Mouse (Mus musculus) left cerebral cortex, adult 18-20 months (tissue): ENCODE measurements around the gene Poc1b. TPM values are rescaled to one million over a fixed set of nuclear protein-coding genes. Genes with fewer than 3 reads are reported as not detected.
"Not testable (repeated sequence)": the region's sequence is repeated elsewhere in the genome, so short reads cannot be mapped to it uniquely, and the experiment has no call there.

ENCODE experiments used
- DNase-seq, 2 experiments: peaks; one replicate each; pipeline ENCODE4 v3.0.0; 2021 to 2022; ENCODE audit warnings: low spot score in 2 of 2, mixed read lengths in 1 of 2
- total RNA-seq, 2 experiments: library from RNA; stranded (reverse); gene quantifications; 2 replicates each; pipeline ENCODE4 v1.2.3; 2021

Poc1b gene
- total RNA-seq, 2 experiments from 2014 or later: 6.5 to 7.1 TPM

GRCm38 (mm10) chr10:99154635-99155034, 47.8 kb downstream of the Poc1b start:
- no peak for DNase-seq

GRCm38 (mm10) chr10:99156808-99157207, 50.0 kb downstream of the Poc1b start:
- no peak for DNase-seq

GRCm38 (mm10) chr10:99157697-99158096, 50.9 kb downstream of the Poc1b start:
- not testable (repeated sequence) for DNase-seq

- peak in 1 of 2 experiments; percentile 36 for DNase-seq
Measured at GRCm38 (mm10) chr10:99161987-99162582, 55.2 kb downstream of the Poc1b start.

GRCm38 (mm10) chr10:99163002-99163401, 56.2 kb downstream of the Poc1b start:
- no peak for DNase-seq

- DNase-seq: peak; percentile 43 to 45
Measured at GRCm38 (mm10) chr10:99164871-99165477, 58.1 kb downstream of the Poc1b start.

GRCm38 (mm10) chr10:99165751-99166282, 59.0 kb downstream of the Poc1b start:
- no peak for DNase-seq

GRCm38 (mm10) chr10:99166392-99166791, 59.6 kb downstream of the Poc1b start:
- peak in 1 of 2 experiments; percentile 44 for DNase-seq

- no peak for DNase-seq
Measured at GRCm38 (mm10) chr10:99168404-99168803, 61.6 kb downstream of the Poc1b start.

- no peak for DNase-seq
Measured at GRCm38 (mm10) chr10:99168840-99169764, 62.3 kb downstream of the Poc1b start.

GRCm38 (mm10) chr10:99169765-99170129, 62.9 kb downstream of the Poc1b start:
- DNase-seq: peak; percentile 36 to 42

- DNase-seq: peak in 1 of 2 experiments; percentile 50
Measured at GRCm38 (mm10) chr10:99171961-99172497, 65.2 kb downstream of the Poc1b start.

- no peak for DNase-seq
Measured at GRCm38 (mm10) chr10:99172906-99173507, 66.2 kb downstream of the Poc1b start.

GRCm38 (mm10) chr10:99176911-99177310, 70.1 kb downstream of the Poc1b start:
- no peak for DNase-seq

GRCm38 (mm10) chr10:99178118-99178517, 71.3 kb downstream of the Poc1b start:
- DNase-seq: no peak

GRCm38 (mm10) chr10:99179122-99179521, 72.3 kb downstream of the Poc1b start:
- DNase-seq: no peak

GRCm38 (mm10) chr10:99179566-99179965, 72.7 kb downstream of the Poc1b start:
- no peak for DNase-seq

- no peak for DNase-seq
Measured at GRCm38 (mm10) chr10:99181497-99181896, 74.7 kb downstream of the Poc1b start.

- no peak for DNase-seq
Measured at GRCm38 (mm10) chr10:99182107-99182506, 75.3 kb downstream of the Poc1b start.

- no peak for DNase-seq
Measured at GRCm38 (mm10) chr10:99188175-99188574, 81.3 kb downstream of the Poc1b start.
